Mouse (Mus musculus): ENCODE measurements around the gene Cd163l1.

Cd163l1 gene

DNA sequence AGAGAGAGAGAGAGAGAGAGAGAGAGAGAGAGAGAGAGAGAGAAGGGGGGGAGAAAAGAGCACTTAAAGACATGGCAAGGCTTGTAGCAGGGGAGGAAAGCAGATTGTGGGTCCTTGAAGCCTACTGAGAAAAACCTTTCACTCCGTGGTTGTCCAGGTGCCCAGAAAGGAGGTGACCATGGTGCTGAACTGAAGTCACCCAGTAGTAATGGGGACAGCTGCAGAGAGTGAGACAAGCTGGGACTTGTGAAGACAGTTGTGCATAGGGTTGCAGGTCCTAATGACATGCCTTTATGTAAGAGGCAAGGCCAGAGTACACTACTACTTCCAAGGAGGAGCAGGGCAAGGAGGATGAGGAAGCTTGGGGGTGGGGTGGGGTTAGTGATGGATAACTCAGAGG lies 1.2 kb downstream of the Cd163l1 start:
- no peak for DNase-seq (ENCODE audit: extremely low read depth, insufficient read length, low spot score)

DNA sequence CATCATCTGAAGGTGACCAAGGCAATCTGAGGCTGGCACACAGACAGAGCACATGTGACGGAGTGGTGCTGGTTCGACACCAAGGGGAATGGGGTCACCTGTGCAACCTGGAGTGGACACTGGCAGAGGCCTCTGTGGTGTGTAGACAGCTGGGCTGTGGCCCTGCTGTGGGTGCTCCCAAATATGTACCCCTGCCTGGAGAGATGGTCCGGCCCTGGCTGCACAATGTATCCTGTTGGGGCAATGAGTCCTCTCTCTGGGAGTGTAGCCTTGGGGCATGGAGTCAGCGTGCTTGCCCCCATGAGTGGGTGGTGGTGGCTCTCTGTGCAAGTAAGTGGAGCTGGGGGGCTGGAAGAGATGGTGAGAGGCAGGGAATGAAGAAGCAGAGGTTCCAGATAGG lies 2.3 kb downstream of the Cd163l1 start:
- DNase-seq (ENCODE audit: extremely low read depth, insufficient read length, low spot score): no peak

- DNase-seq (ENCODE audit: extremely low read depth, insufficient read length, low spot score): no peak
Measured at GRCm38 (mm10) chr7:140224209-140224608, 6.1 kb downstream of the Cd163l1 start.

GRCm38 (mm10) chr7:140228476-140228875 lies 10.4 kb downstream of the Cd163l1 start:
- no peak for DNase-seq (ENCODE audit: extremely low read depth, insufficient read length, low spot score)

DNA sequence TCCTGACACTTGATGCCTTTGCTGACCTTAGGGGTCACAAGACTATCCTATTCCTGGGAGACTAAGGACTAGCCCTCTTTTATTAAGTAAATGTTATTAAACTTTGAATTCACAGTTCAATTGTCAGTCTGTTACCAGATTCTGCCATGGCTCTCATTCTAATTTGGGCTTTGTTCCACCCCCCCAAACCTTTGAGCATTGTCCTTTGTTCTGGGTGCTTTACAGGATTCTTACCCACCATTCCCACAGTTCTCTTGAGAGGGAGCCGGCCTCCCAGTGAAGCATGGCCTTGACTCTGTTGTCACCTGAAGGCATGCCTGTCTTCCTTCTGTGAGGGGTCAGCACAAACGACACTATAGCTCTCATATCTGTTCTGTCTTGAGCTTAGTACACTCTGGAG lies 13.0 kb downstream of the Cd163l1 start:
- DNase-seq (ENCODE audit: extremely low read depth, insufficient read length, low spot score): no peak

DNA sequence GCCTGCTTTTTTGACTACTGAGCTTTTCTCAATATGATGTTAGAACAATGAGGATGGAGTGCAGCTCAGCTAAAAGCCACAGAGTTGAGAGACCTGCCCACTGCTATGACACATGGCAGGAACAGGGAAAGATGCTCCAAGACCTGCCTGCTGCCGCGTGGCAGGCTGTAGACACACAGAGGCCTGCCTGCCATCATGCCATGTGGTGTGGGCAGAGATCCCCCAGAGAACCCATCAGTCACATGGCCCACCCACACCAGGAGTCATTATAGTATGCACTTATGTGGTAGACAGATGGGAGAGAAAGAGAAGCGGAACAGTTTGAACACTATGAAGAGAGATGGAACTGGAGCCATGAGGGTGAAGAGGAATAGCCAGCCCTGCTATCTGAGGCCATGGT lies 15.6 kb downstream of the Cd163l1 start:
- DNase-seq (ENCODE audit: extremely low read depth, insufficient read length, low spot score): no peak

GRCm38 (mm10) chr7:140247216-140247615 lies 29.1 kb downstream of the Cd163l1 start, which contains the start of gene 5830411N06Rik:
Gene 5830411N06Rik, plus strand, starts transcription at chr7:140247284.
- no peak for DNase-seq (ENCODE audit: extremely low read depth, insufficient read length, low spot score)

DNA sequence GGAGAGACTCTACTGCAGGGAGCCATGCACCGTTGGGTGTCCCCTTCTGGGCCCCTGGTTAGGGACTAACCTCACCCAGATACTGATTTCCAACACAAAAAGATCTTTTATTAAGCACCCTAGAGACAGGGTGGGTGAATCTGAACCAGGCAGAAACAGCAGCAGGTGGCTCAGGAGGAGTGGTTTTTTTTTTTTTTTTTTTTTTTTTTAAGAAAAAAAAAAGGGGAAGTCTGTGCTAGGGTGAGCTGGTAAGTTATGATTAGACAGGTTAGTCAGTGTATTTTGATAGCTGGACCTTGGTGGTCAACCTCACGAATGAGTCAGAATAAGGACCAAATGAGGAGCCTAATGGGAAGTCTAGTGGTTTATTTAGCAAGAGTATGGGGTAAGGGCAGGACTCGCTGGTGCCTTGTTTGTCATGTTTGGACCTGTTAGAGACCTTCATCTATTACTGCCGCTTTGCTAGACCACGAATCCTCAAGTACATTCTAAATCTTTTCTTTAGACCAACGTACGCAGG lies 35.8 kb downstream of the Cd163l1 start:
- DNase-seq (ENCODE audit: extremely low read depth, insufficient read length, low spot score): no peak

All from 3134 (cell line).